Mouse (Mus musculus): ENCODE data around the gene Nckap5. TPM values are rescaled to one million over a fixed set of nuclear protein-coding genes. Genes with fewer than 3 reads are reported as not detected.

Nckap5 gene
- polyA plus RNA-seq, 1 experiment, result 3.1 TPM

- Histone ChIP-seq H3K4me3 (ENCODE audit: insufficient read depth, low read depth, low read length) (no peak overlapping the region), H3K27ac (ENCODE audit: insufficient read depth, low read depth, low read length) (no peak overlapping the region), H3K27me3 (replicated peaks; ENCODE audit: control insufficient read depth, insufficient read depth, low read length) (no peaks in the 10 kb centered on the region), H3K4me1 (ENCODE audit: control insufficient read depth, insufficient read depth, low read length) (no peaks in the 10 kb centered on the region), H3K36me3 (ENCODE audit: control insufficient read depth, insufficient read depth, low read length) (no peaks in the 10 kb centered on the region)
- TF ChIP-seq CTCF (conservative IDR thresholded peaks at IDR 0.05; ENCODE audit: insufficient read depth, insufficient read length, low read depth, low read length) (no peak), POLR2A (IDR thresholded peaks at IDR 0.05; ENCODE audit: low read depth, low read length) (no peak)
- WGBS, result 63% methylated on average over 6 of the region's 6 CpGs
- DNase-seq, result no peak
Observed at GRCm38 (mm10) chr1:126765506-126766170, 65.0 kb downstream of the Nckap5 start.

GRCm38 (mm10) chr1:126764201-126764600 is 66.4 kb downstream of the Nckap5 start:
- H3K27ac ChIP-seq (ENCODE audit: insufficient read depth, low read depth, low read length), result no peak overlapping the region
- no peaks in the 10 kb centered on the region for H3K27me3 ChIP-seq (replicated peaks; ENCODE audit: control insufficient read depth, insufficient read depth, low read length)
- H3K4me1 ChIP-seq (ENCODE audit: control insufficient read depth, insufficient read depth, low read length), result no peaks in the 10 kb centered on the region
- H3K36me3 ChIP-seq (ENCODE audit: control insufficient read depth, insufficient read depth, low read length), result no peaks in the 10 kb centered on the region
- no peak for DNase-seq
- no peak for TF ChIP-seq CTCF (conservative IDR thresholded peaks at IDR 0.05; ENCODE audit: insufficient read depth, insufficient read length, low read depth, low read length)
- TF ChIP-seq POLR2A (IDR thresholded peaks at IDR 0.05; ENCODE audit: low read depth, low read length), result no peak
- WGBS, result 60% methylated on average over 3 of the region's 3 CpGs
- H3K4me3 ChIP-seq (ENCODE audit: insufficient read depth, low read depth, low read length), result no peak overlapping the region

- H3K4me3 ChIP-seq (ENCODE audit: insufficient read depth, low read depth, low read length), result no peak overlapping the region
- no peaks in the 10 kb centered on the region for H3K36me3 ChIP-seq (ENCODE audit: control insufficient read depth, insufficient read depth, low read length)
- DNase-seq, result no peak
- H3K27ac ChIP-seq (ENCODE audit: insufficient read depth, low read depth, low read length), result no peak overlapping the region
- H3K4me1 ChIP-seq (ENCODE audit: control insufficient read depth, insufficient read depth, low read length), result no peaks in the 10 kb centered on the region
- H3K27me3 ChIP-seq (replicated peaks; ENCODE audit: control insufficient read depth, insufficient read depth, low read length), result no peaks in the 10 kb centered on the region
- WGBS, result 88% methylated on average over 2 of the region's 2 CpGs
- TF ChIP-seq POLR2A (IDR thresholded peaks at IDR 0.05; ENCODE audit: low read depth, low read length) (no peak), CTCF (conservative IDR thresholded peaks at IDR 0.05; ENCODE audit: insufficient read depth, insufficient read length, low read depth, low read length) (no peak)
Observed at GRCm38 (mm10) chr1:126763192-126763591, 67.4 kb downstream of the Nckap5 start.

GRCm38 (mm10) chr1:126760386-126760785 is 70.2 kb downstream of the Nckap5 start:
- no peak for DNase-seq
- Histone ChIP-seq H3K4me1 (ENCODE audit: control insufficient read depth, insufficient read depth, low read length) (no peaks in the 10 kb centered on the region), H3K36me3 (ENCODE audit: control insufficient read depth, insufficient read depth, low read length) (no peaks in the 10 kb centered on the region), H3K4me3 (ENCODE audit: insufficient read depth, low read depth, low read length) (no peak overlapping the region), H3K27me3 (replicated peaks; ENCODE audit: control insufficient read depth, insufficient read depth, low read length) (no peaks in the 10 kb centered on the region), H3K27ac (ENCODE audit: insufficient read depth, low read depth, low read length) (no peak overlapping the region)
- TF ChIP-seq CTCF (conservative IDR thresholded peaks at IDR 0.05; ENCODE audit: insufficient read depth, insufficient read length, low read depth, low read length) (no peak), POLR2A (IDR thresholded peaks at IDR 0.05; ENCODE audit: low read depth, low read length) (no peak)
- 71% methylated on average over 2 of the region's 2 CpGs for WGBS

GRCm38 (mm10) chr1:126755682-126756081 is 74.9 kb downstream of the Nckap5 start:
- DNase-seq, result no peak
- no peaks in the 10 kb centered on the region for H3K4me1 ChIP-seq (ENCODE audit: control insufficient read depth, insufficient read depth, low read length)
- no peak overlapping the region for H3K4me3 ChIP-seq (ENCODE audit: insufficient read depth, low read depth, low read length)
- no peak for TF ChIP-seq CTCF (conservative IDR thresholded peaks at IDR 0.05; ENCODE audit: insufficient read depth, insufficient read length, low read depth, low read length)
- TF ChIP-seq POLR2A (IDR thresholded peaks at IDR 0.05; ENCODE audit: low read depth, low read length), result no peak
- H3K27ac ChIP-seq (ENCODE audit: insufficient read depth, low read depth, low read length), result no peak overlapping the region
- 51% methylated on average over 5 of the region's 5 CpGs for WGBS
- no peaks in the 10 kb centered on the region for H3K27me3 ChIP-seq (replicated peaks; ENCODE audit: control insufficient read depth, insufficient read depth, low read length)
- H3K36me3 ChIP-seq (ENCODE audit: control insufficient read depth, insufficient read depth, low read length), result no peaks in the 10 kb centered on the region

- no peaks in the 10 kb centered on the region for H3K4me1 ChIP-seq (ENCODE audit: control insufficient read depth, insufficient read depth, low read length)
- H3K27me3 ChIP-seq (replicated peaks; ENCODE audit: control insufficient read depth, insufficient read depth, low read length), result no peaks in the 10 kb centered on the region
- no peaks in the 10 kb centered on the region for H3K36me3 ChIP-seq (ENCODE audit: control insufficient read depth, insufficient read depth, low read length)
- no peak overlapping the region for H3K4me3 ChIP-seq (ENCODE audit: insufficient read depth, low read depth, low read length)
- H3K27ac ChIP-seq (ENCODE audit: insufficient read depth, low read depth, low read length), result no peak overlapping the region
- TF ChIP-seq CTCF (conservative IDR thresholded peaks at IDR 0.05; ENCODE audit: insufficient read depth, insufficient read length, low read depth, low read length) (no peak), POLR2A (IDR thresholded peaks at IDR 0.05; ENCODE audit: low read depth, low read length) (no peak)
- no peak for DNase-seq
Observed at GRCm38 (mm10) chr1:126753611-126754010, 77.0 kb downstream of the Nckap5 start.

GRCm38 (mm10) chr1:126752247-126753037 is 78.2 kb downstream of the Nckap5 start:
- Histone ChIP-seq H3K27ac (ENCODE audit: insufficient read depth, low read depth, low read length) (no peak overlapping the region), H3K4me3 (ENCODE audit: insufficient read depth, low read depth, low read length) (no peak overlapping the region), H3K27me3 (replicated peaks; ENCODE audit: control insufficient read depth, insufficient read depth, low read length) (no peaks in the 10 kb centered on the region), H3K4me1 (ENCODE audit: control insufficient read depth, insufficient read depth, low read length) (no peaks in the 10 kb centered on the region), H3K36me3 (ENCODE audit: control insufficient read depth, insufficient read depth, low read length) (no peaks in the 10 kb centered on the region)
- no peak for TF ChIP-seq CTCF (conservative IDR thresholded peaks at IDR 0.05; ENCODE audit: insufficient read depth, insufficient read length, low read depth, low read length)
- TF ChIP-seq POLR2A (IDR thresholded peaks at IDR 0.05; ENCODE audit: low read depth, low read length), result no peak
- DNase-seq, result no peak
- WGBS, result 69% methylated on average over 13 of the region's 13 CpGs
